Mouse (Mus musculus): ENCODE measurements around the gene 4933415A04Rik. TPM values are rescaled to one million over a fixed set of nuclear protein-coding genes. Genes with fewer than 3 reads are reported as not detected.

4933415A04Rik gene
- polyA plus RNA-seq (2015; fragmentation: Illumina TruSeq; extraction: RNeasy Lipid Tissue Mini Kit (QIAGEN cat#74804); ENCODE audit: insufficient read depth, low read depth, low replicate concordance) = not detected

DNA sequence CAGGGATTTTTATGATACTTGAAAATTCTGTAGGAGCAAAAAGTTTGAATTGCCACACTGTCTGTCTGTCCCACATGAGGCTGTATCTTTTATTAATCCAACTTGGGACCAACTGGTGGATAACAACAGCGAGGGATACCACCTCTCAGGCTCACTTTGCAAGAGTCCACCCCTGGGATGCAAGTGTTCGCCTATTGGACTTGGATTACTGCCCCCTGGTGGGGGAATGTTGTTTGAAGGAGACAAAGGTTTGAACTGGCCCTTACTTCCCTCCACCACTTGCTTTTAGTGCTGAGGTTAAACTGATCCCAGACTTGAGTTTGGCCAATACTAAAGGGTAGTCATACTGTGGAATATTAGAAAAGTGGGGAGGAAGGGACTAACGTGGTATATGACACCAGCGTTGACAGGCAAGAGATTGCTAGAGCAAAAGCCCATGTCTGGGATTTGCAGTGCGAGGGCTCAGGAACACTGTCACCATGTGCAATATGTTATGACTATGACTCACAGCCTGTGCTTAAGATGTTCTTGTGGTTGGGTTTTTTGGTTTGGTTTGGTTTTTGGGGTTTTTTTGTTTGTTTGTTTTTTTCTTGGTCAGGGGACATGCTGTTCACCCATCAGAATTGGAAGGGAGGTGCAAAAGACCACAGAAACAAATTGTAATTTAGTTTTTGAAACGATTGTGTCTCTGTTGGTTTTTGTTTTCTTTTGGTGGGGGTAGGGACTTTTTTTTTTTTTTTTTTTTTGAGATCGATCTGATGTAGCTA is at the start of gene 4933415A04Rik:
Gene 4933415A04Rik (plus strand): TSS at position 717 of the 767 bp plus-strand sequence.

GRCm38 (mm10) chr11:43601440-43601839 is 14.6 kb downstream of the 4933415A04Rik start, which contains the start of gene Fabp6:
Fabp6 (minus strand) TSS chr11:43601540.

Other genes with a start within 250 kb of the 4933415A04Rik start
- gene Pttg1, start 160.8 kb upstream of the 4933415A04Rik start, polyA plus RNA-seq (2015; fragmentation: Illumina TruSeq; extraction: RNeasy Lipid Tissue Mini Kit (QIAGEN cat#74804); ENCODE audit: insufficient read depth, low read depth, low replicate concordance) = 22.2 TPM
- 7.8 TPM for gene Slu7, start 153.3 kb upstream of the 4933415A04Rik start, polyA plus RNA-seq (2015; fragmentation: Illumina TruSeq; extraction: RNeasy Lipid Tissue Mini Kit (QIAGEN cat#74804); ENCODE audit: insufficient read depth, low read depth, low replicate concordance)
- gene C1qtnf2, start 112.8 kb upstream of the 4933415A04Rik start, polyA plus RNA-seq (2015; fragmentation: Illumina TruSeq; extraction: RNeasy Lipid Tissue Mini Kit (QIAGEN cat#74804); ENCODE audit: insufficient read depth, low read depth, low replicate concordance) = 3.0 TPM
- 0.70 TPM for gene Ccnjl, start 58.3 kb upstream of the 4933415A04Rik start, polyA plus RNA-seq (2015; fragmentation: Illumina TruSeq; extraction: RNeasy Lipid Tissue Mini Kit (QIAGEN cat#74804); ENCODE audit: insufficient read depth, low read depth, low replicate concordance)
- gene Fabp6, start 14.5 kb downstream of the 4933415A04Rik start, polyA plus RNA-seq (2015; fragmentation: Illumina TruSeq; extraction: RNeasy Lipid Tissue Mini Kit (QIAGEN cat#74804); ENCODE audit: insufficient read depth, low read depth, low replicate concordance) = not detected
- 4.5 TPM for gene Pwwp2a, start 95.0 kb downstream of the 4933415A04Rik start, polyA plus RNA-seq (2015; fragmentation: Illumina TruSeq; extraction: RNeasy Lipid Tissue Mini Kit (QIAGEN cat#74804); ENCODE audit: insufficient read depth, low read depth, low replicate concordance)
- 10.1 TPM for gene Ttc1, start 161.0 kb downstream of the 4933415A04Rik start, polyA plus RNA-seq (2015; fragmentation: Illumina TruSeq; extraction: RNeasy Lipid Tissue Mini Kit (QIAGEN cat#74804); ENCODE audit: insufficient read depth, low read depth, low replicate concordance)

Measured in pancreas, adult 10 weeks (tissue).